Mouse (Mus musculus) monocyte, adult 5-6 weeks (primary cell): ENCODE measurements at regions not wholly inside any gene's neighbourhood (a gene's known extent, or its start where the extent isn't known, plus 50 kb on each side); places are given as distances from the start of the nearest gene placed in this dataset.

Experiments used
- ATAC-seq: fragments of 153-309, 156-312 bp; replicated peaks from 2 replicates; pipeline ENCODE4 v1.8.0; 2017; ENCODE audit warnings: mild to moderate bottlenecking; ENCODE audit not compliant: low TSS enrichment, insufficient number of reproducible peaks, severe bottlenecking, poor library complexity, low FRiP score

DNA sequence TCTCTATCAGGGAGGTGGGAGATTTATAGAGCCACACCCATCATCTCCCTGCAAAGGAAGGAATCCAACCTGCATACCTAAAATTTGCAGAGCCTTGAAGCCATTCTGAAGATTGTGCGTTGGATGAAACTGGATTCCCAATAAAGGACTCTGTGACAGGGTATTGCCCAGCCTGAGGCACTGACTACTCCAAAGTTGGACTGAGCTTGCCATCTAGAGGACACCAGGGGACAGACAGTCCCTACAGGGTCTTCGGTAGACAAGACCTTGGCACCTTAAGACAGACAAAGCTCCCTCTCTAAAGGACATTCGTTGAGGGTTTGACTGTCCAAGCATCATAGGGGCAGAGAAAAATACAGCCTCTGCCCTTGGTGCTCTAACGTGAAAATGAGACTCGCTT lies 243.4 kb downstream of the Gsdmc2 start:
- ATAC-seq: no peak

DNA sequence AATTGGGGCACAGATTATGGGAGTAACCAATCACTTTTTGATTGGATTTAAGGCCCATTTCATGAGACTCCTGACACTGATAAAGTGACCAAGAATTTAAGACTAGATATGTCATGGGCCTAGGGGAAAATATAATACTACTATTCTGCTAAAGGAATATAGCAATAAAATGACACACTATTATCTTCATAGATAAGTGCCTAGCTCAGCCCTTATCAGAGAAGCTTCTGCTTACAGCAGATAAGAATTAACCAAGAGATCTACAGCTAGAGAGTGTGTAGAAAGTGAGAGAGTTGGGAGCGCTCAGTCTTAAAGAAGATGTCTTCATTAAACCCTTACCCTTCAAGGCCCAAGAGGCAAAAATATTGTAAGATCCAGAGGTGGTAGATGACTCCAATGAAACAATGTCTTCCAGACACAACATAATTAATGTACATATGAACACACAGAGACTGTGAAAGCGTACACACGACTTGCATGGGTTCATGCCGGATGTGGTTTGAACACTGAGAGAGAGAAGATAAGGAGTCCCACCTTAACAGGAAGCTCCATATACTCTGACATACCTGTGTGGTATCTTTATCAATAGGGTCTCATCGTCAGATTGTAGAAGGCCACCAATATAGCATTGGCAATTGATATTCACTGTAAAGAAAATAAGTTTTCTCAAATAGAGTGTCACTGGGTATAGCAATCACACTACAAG lies 252.1 kb downstream of the Gsdmc2 start:
- ATAC-seq: no peak

GRCm38 (mm10) chr15:63559293-63559692 lies 285.7 kb downstream of the Gsdmc2 start:
- no peak for ATAC-seq

- ATAC-seq: no peak
Observed at GRCm38 (mm10) chr15:63558691-63559090, 286.3 kb downstream of the Gsdmc2 start.

GRCm38 (mm10) chr15:63557816-63558215 lies 287.2 kb downstream of the Gsdmc2 start:
- ATAC-seq: no peak

- ATAC-seq: no peak
Observed at GRCm38 (mm10) chr15:63553597-63553996, 291.4 kb downstream of the Gsdmc2 start.

DNA sequence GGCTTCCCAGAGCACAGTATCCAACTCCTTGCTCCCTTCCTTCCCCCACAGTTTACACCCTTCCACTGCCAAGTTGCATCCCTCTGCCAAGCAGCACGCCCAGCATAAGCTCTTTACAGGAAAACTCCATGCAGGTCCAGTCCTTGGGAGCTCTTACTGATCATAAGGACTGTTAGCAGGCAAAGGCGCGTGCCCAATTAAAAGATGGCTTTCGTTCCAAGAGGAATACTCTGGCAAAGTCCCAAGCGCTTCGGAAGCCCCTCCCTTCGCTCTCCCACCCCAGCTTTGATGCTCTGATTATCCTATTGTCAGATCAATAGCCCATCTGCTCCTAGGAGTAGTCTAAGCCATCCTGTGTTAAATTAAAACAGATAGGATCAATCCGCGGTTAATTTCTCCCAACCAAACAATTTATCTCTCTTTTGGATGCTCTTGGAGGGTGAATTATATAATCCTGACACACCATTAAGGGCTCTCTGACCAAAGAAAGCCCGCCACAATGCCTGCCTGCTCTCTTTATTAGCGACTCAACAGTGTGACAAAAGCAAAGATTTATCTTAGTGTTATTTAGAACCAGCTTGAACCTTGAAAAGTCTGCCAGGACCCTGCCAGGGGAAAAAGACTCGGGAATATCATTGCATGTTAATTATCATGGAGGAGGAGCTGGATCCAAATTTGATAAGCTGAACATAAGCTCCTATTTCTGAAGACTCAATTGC lies 312.5 kb downstream of the Gsdmc2 start:
- ATAC-seq: no peak

- ATAC-seq: no peak
Observed at GRCm38 (mm10) chr15:63527318-63527717, 317.7 kb downstream of the Gsdmc2 start.

GRCm38 (mm10) chr15:63526820-63527219 lies 318.2 kb downstream of the Gsdmc2 start:
- no peak for ATAC-seq

- no peak for ATAC-seq
Observed at GRCm38 (mm10) chr15:63517301-63517700, 327.7 kb downstream of the Gsdmc2 start.

DNA sequence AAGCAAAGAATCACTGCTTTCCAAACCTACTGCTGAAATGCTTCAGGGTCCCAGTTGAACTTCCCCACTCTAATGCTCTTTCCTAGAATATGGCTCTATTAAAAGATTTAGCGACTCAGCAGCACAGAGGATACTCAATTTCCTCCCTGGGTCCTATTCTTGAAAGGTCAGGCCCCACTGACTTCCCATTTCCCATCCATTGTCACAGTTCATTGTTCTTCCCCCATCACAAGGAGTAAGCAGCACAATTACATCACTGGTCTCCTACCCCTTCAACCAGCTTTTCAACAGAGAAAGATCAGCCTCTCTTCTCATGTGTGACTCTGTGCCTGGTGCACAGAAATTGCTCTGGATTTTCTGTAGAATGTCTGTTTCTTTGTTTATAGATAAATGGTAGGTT lies 344.5 kb downstream of the Gsdmc2 start:
- no peak for ATAC-seq

DNA sequence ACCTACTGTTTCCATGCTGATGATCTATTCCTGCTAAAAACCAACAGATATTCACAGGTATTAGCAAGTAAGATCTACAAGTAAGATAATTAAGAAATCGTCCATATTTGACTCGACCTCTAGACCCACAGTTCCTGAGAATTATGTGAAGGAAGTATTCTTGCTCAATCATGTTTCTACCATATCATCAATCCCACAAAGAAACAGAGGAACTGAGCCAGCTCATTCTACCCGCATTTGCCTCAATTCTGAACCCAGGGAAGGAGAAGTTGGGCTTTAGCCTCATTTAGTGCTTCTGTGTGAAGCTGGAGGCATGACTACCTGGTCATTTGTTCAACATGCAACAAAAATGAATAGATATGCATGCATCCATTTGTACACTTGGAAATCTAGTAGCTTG lies 346.5 kb downstream of the Gsdmc2 start:
- ATAC-seq: no peak

GRCm38 (mm10) chr15:63497207-63497606 lies 347.8 kb downstream of the Gsdmc2 start:
- peak; percentile 50; the same call in 1 of the 2 replicates for ATAC-seq

DNA sequence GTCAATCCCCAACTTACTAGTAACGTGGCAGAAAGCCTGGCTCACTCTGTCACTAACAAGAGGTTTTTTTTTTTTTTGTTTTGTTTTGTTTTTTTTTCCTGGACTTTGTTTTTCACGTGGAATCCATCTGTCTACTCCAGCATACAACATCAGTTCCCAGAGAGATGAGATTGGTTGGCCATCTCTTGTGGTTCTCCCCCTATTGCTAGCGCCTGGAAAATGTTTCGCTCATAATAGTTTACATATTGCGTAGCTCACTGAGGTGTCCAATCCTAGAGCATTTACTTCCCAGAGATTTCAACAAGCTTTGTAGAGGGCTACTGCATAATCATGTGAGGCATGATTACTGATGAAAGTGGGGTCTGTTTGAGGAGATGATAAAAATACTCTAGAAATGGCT lies 360.1 kb downstream of the Gsdmc2 start:
- no peak for ATAC-seq

DNA sequence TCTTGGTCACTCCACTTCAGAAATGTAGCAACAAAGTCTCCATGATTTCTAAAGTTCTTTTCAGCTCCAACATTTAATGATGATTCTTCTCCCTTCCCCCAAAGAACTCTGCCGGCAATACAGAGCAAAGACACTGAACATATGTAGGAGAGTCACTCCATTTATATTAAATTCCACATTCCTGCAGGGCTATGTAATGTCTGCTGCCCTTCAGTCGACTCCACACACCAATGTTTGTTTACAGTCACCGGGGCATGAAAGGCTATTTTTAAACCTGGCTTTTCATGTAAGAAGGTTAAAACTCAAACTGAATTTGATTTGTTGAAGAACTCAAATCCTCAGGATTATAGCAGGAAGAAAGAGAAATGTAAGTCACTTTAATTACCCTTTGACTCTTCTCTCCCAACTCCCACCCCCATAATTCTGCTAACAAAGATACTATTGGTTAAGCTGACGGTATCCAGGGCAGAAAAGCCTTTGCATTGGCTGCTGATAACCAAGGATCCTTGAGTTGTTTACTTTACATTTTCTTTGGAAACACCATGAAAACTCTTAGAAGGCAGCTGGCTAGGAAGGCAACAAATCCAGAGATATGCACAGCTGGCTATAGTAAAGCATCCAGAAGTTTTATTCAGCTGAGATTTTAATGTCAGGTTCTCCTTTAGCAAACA lies 360.6 kb downstream of the Gsdmc2 start:
- no peak for ATAC-seq

DNA sequence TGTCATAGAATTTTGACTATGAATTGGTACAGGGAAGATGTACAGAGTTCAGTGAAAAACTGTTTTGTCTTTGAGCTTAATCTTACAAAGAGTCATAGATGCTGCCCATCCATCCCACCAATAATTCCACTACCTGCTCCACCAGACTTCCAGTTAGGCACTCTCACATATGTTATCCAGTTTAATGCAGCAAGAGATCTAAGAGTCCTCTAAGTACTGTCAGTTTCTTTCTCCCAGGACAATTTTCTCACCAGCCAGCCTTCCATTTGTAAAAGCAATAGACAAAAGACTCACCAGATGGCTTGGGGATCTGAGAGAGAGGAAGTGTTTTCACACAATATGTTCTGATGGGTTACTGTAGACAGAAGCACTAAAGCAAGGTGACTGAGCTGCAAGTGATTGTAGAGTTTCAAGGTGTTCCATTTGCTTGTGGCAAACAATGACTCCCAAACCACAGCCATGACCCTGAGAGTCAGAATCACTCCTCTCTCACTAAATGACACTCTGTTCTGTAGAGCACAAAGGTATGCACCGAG lies 365.6 kb downstream of the Gsdmc2 start:
- no peak for ATAC-seq

DNA sequence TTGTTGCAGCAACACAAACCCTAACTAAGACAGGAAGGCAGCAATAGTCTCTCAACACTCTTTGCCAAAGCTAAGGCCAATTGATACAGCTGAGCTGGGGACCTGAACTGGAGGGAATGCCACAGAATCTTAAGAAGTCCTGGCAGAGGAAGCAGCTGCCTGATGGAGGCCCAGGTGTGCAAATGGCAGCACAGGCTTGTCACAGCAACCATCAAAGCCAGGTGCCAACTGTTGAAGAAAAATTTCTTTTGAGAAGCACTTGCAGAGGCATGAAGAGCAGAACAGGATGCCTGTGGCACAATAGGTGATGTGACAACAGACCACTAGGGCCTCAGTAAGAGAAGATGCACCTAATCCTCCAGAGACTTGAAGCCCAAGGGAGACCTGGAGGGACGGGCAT lies 378.1 kb downstream of the Gsdmc2 start:
- ATAC-seq: no peak

GRCm38 (mm10) chr15:63452529-63452928 lies 392.4 kb downstream of the Gsdmc2 start:
- ATAC-seq: no peak

- no peak for ATAC-seq
Observed at GRCm38 (mm10) chr15:63446288-63446687, 398.7 kb downstream of the Gsdmc2 start.

GRCm38 (mm10) chr15:63445016-63445415 lies 400.0 kb downstream of the Gsdmc2 start:
- ATAC-seq: no peak
